Mouse (Mus musculus): ENCODE results near the gene Pou2f2. TPM values are rescaled to one million over a fixed set of nuclear protein-coding genes. Genes with fewer than 3 reads are reported as not detected.

Pou2f2 gene
- total and polyA plus RNA-seq, 3 experiments = 8.9 to 102 (median 46.1) TPM

DNA sequence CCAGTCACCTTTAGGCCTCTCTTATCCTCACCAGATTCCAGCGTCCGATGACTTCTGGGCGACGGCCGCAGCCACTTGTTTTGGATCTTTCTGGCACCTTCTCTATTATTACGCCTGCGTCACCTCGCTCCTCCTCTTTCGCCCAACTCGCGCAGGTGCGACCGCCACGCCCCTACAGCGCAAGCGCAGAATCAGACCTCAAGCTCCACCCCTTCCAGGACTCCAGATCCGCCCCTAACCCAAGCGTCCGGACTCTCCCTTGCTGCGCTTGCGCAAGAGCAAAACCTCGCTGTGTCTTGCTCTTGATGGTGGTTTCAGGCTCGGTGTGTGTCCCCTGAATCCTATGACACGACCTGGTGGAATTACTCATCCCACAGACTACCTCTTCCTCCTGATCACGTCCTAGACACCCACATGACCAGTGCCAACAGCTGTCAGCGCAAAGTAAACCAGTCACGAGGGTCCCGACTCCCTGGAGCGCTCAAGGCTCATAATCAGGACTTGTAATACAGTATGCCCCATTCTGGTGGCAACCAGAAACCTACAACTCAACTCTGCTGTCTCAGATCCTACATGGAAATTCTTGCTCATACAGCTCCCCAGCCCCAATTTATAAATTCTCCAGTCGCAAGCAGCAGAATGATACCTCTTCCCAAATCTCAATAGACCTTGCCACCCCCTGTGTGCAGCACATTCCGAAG, 40.4 kb upstream of the Pou2f2 start (continued):
- TF ChIP-seq ZC3H11A (IDR thresholded peaks at IDR 0.05; ENCODE audit: low read depth, low read length) (no peak), SMC3 (IDR thresholded peaks at IDR 0.05; ENCODE audit: low read depth, low read length) (no peak), HCFC1 (IDR thresholded peaks at IDR 0.05; ENCODE audit: low read depth, low read length) (peak; percentile 23), JUND (conservative IDR thresholded peaks at IDR 0.05; ENCODE audit: low read depth, low read length) (0 out of 2 replicates have a peak, but pooled peaks have one; percentile 27), USF1 (IDR thresholded peaks at IDR 0.05; ENCODE audit: low read depth, low read length) (no peak), CHD2 (IDR thresholded peaks at IDR 0.05; ENCODE audit: low read length) (no peak), RAD21 (IDR thresholded peaks at IDR 0.05; ENCODE audit: low read depth, low read length) (no peak), E2F4 (IDR thresholded peaks at IDR 0.05; ENCODE audit: insufficient replicate concordance, low read depth, low read length) (no peak), RCOR1 (conservative IDR thresholded peaks at IDR 0.05; ENCODE audit: low read depth, low read length) (no peak), PAX5 (IDR thresholded peaks at IDR 0.05; ENCODE audit: low read length) (no peak), KAT2A (IDR thresholded peaks at IDR 0.05; ENCODE audit: insufficient replicate concordance, low read length) (no peak)

GRCm38 (mm10) chr7:25219416-25219750, 39.9 kb upstream of the Pou2f2 start:
- TF ChIP-seq SIN3A (IDR thresholded peaks at IDR 0.05; ENCODE audit: low read length) (0 out of 2 replicates have a peak, but pooled peaks have one; percentile 19), ZKSCAN1 (IDR thresholded peaks at IDR 0.05; ENCODE audit: borderline replicate concordance, low read depth, low read length) (no peak)
- no peaks in the 10 kb centered on the region for H3K27me3 ChIP-seq (replicated peaks)
- peak overlapping the region; percentile 73 to 86 (median 86) for H3K4me3 ChIP-seq (replicated peaks in 1 of 3; ENCODE audit: low read depth in 2 of 3, low read length in 2 of 3, poor library complexity in 1 of 3)
- peaks cover 9% of the 10 kb centered on the region for H3K79me2 ChIP-seq (replicated peaks; ENCODE audit: control insufficient read depth, extremely low read depth, insufficient read depth, poor library complexity, severe bottlenecking)
- no peak for DNase-seq (ENCODE audit: extremely low read depth)
- peaks cover 3 to 41% of the 10 kb centered on the region in 2 experiments; a peak in 3 of 4 replicates for H3K4me1 ChIP-seq (ENCODE audit: control insufficient read depth in 1 of 2, insufficient read depth in 2 of 2)
- dilution Hi-C loops (cut with MboI; ENCODE audit: extremely low pct_ligation_motif_present, extremely low pct_unique_long_range_greater_than_20kb, low sequenced_read_pairs) = no loop called here
- in situ Hi-C loops (cut with MboI; ENCODE audit: low pct_ligation_motif_present, low pct_unique_long_range_greater_than_20kb, low sequenced_read_pairs) = no loop called here
- peak overlapping the region; percentile 76 for H3K4me2 ChIP-seq (ENCODE audit: insufficient read depth, low read depth, poor library complexity, severe bottlenecking)
- H3K9me3 ChIP-seq (replicated peaks; ENCODE audit: low read length) = no peaks in the 10 kb centered on the region
- H3K36me3 ChIP-seq (replicated peaks in 1 of 2; ENCODE audit: control insufficient read depth in 1 of 2, insufficient read depth in 1 of 2, low read length in 1 of 2) = peaks cover 16 to 38% of the 10 kb centered on the region in 2 experiments
- no peak overlapping the region for H3K27ac ChIP-seq (ENCODE audit: insufficient read depth, low read depth)
- peak overlapping the region; percentile 58 for H3K9ac ChIP-seq (ENCODE audit: insufficient read depth, low read depth)

DNA sequence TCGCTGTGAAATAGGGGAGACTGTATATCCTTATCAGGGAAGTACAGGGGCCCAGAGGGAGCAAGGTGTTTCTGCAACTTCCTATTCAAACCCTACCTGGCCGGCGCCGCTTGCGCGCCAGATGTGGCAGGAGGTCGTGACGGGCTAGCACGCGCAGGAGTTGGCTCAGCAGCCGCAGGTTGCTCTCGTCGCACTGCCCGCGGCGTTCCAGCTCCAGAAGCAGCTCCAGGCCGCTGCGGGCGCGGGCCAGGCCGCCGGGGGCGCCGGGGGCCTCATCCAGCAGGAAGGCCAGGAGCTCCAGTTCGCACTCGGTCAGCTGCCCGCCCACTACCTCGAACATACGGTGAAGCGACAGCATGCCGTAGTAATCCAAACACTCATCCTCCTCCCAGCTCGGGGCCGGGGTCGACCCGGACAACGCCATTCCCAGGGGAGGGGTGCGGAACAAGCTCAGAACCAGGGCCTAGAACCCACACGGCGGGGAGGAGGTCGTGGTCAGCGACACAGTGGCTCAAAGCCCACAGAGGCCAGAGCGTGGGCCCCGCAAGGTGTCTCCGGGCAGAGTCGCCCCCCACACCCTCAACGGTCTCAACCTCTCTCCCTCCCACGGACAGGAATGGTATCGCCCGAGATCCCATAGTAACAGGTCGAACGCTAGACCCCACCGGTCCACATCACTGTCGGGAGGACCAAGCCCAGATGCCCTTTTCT, 39.3 kb upstream of the Pou2f2 start:
- in situ Hi-C loops (cut with MboI; ENCODE audit: low pct_ligation_motif_present, low pct_unique_long_range_greater_than_20kb, low sequenced_read_pairs) = no loop called here
- peaks cover 10 to 35% of the 10 kb centered on the region in 2 experiments for H3K36me3 ChIP-seq (replicated peaks in 1 of 2; ENCODE audit: control insufficient read depth in 1 of 2, insufficient read depth in 1 of 2, low read length in 1 of 2)
- peak; percentile 53 for DNase-seq (ENCODE audit: extremely low read depth)
- TF ChIP-seq ETS1 (conservative IDR thresholded peaks at IDR 0.05; ENCODE audit: low read depth, low read length) = no peak
- peak; percentile 32; the same call in 1 of the 2 replicates for TF ChIP-seq ELF1 (IDR thresholded peaks at IDR 0.05; ENCODE audit: low read depth, low read length)
- TF ChIP-seq NRF1 (IDR thresholded peaks at IDR 0.05; ENCODE audit: low read depth, low read length) = peak; percentile 3; the same call in 1 of the 2 replicates
- TF ChIP-seq SIN3A (IDR thresholded peaks at IDR 0.05; ENCODE audit: low read length) = 0 out of 2 replicates have a peak, but pooled peaks have one; percentile 16
- TF ChIP-seq CHD1 (IDR thresholded peaks at IDR 0.05; ENCODE audit: low read depth, low read length) = peak; percentile 99
- no peak for TF ChIP-seq JUND (conservative IDR thresholded peaks at IDR 0.05; ENCODE audit: low read depth, low read length)
- no peak for TF ChIP-seq UBTF (IDR thresholded peaks at IDR 0.05; ENCODE audit: low read depth, low read length)
- no peak for TF ChIP-seq TCF12 (IDR thresholded peaks at IDR 0.05; ENCODE audit: low read depth, low read length)
- TF ChIP-seq ZC3H11A (IDR thresholded peaks at IDR 0.05; ENCODE audit: low read depth, low read length) = no peak
- TF ChIP-seq POLR2A (IDR thresholded peaks at IDR 0.05; ENCODE audit: low read depth, low read length) = 0 out of 2 replicates have a peak, but pooled peaks have one; percentile 19
- no peaks in the 10 kb centered on the region for H3K27me3 ChIP-seq (replicated peaks)
- H3K79me2 ChIP-seq (replicated peaks; ENCODE audit: control insufficient read depth, extremely low read depth, insufficient read depth, poor library complexity, severe bottlenecking) = peaks cover 9% of the 10 kb centered on the region
- H3K27ac ChIP-seq (ENCODE audit: insufficient read depth, low read depth) = 0 out of 2 replicates have a peak overlapping the region, but pooled peaks have one; percentile 8
- H3K9me3 ChIP-seq (replicated peaks; ENCODE audit: low read length) = no peaks in the 10 kb centered on the region
- H3K4me2 ChIP-seq (ENCODE audit: insufficient read depth, low read depth, poor library complexity, severe bottlenecking) = peak overlapping the region; percentile 76
- H3K9ac ChIP-seq (ENCODE audit: insufficient read depth, low read depth) = peak overlapping the region; percentile 58
- peaks cover 3 to 41% of the 10 kb centered on the region in 2 experiments; a peak in 3 of 4 replicates for H3K4me1 ChIP-seq (ENCODE audit: control insufficient read depth in 1 of 2, insufficient read depth in 2 of 2)
- dilution Hi-C loops (cut with MboI; ENCODE audit: extremely low pct_ligation_motif_present, extremely low pct_unique_long_range_greater_than_20kb, low sequenced_read_pairs) = no loop called here
- peak overlapping the region; percentile 73 to 86 (median 86) for H3K4me3 ChIP-seq (replicated peaks in 1 of 3; ENCODE audit: low read depth in 2 of 3, low read length in 2 of 3, poor library complexity in 1 of 3)
